Mouse (Mus musculus) E14TG2a.4 (cell line): ENCODE measurements at regions not wholly inside any gene's neighbourhood (a gene's known extent, or its start where the extent isn't known, plus 50 kb on each side); places are given as distances from the start of the nearest gene placed in this dataset.

Experiments used
- CTCF ChIP-seq: conservative IDR thresholded peaks from 2 replicates; pipeline ENCODE4 v1.5.1; 2014; ENCODE audit warnings: low read length
- NANOG ChIP-seq: IDR thresholded peaks from 2 replicates; pipeline ENCODE4 v1.6.1; 2014; ENCODE audit warnings: borderline replicate concordance, low read length, mixed read lengths
- POU5F1 ChIP-seq: IDR thresholded peaks from 2 replicates; pipeline ENCODE4 v1.6.1; 2014; ENCODE audit warnings: low read length, borderline replicate concordance

- no peak for TF ChIP-seq CTCF
- no peak for TF ChIP-seq POU5F1
- no peak for TF ChIP-seq NANOG
These were observed 205.2 kb upstream of the Jade1 start for GRCm38 (mm10) chr3:41350331-41350730.
